Mouse (Mus musculus): ENCODE results near the gene Gm17660.

DNA sequence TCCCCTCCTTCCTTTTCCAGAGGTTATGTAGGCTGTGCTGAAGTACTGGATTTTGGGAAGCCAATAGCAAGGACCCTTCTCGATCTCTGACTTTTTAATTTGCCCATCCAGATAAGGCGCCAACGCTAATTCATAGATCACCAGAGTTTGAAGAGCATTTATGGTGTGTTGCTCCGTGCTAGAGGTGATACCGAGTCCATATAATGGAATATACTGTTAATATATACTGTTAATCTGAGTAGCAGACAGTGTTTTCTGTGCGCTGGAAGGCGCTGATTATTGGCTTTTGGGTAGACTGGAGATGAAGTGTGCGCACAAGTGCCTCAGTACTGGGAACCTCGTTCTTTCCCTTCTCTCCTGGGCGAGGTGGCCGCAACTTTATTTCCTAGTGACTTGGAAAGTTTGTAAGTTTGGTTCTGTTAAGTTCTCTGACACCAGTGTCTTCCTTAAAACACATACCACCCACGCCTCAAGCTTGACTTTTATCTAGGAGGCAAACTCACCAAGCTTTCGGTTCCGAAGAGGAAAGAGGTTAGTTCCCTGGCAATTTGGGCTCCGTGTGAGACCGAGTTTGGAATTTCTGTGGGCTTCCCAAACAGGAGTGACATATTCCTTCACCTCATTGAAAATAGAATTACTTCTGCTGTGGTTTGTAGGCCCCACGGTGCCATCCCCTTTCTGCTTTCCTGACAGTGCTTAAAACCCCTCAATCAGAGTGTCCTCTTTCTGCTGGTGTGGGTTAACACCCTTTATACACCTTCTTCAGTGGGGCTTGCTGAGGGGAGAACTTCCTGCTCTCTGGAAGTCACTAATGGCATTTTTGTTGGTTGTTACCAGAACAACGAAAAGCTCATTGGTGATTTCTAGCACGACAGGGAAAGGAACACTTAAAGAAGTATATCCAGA, 30.0 kb downstream of the Gm17660 start:
- TF ChIP-seq CTCF (IDR thresholded peaks at IDR 0.05; ENCODE audit: low read depth) (no peak), EP300 (IDR thresholded peaks at IDR 0.05; ENCODE audit: low read depth) (no peak)
